Mouse (Mus musculus) embryo, embryonic 11.5 days (tissue): ENCODE measurements around the gene Begain.

Source experiments
- DNase-seq: peaks from one replicate; pipeline ENCODE4 v3.0.0-alpha.2; 2012; ENCODE audit warnings: low read depth, low spot score

Begain gene

GRCm38 (mm10) chr12:109068167-109068653 is at the start of gene Begain:
Begain (minus strand) TSS chr12:109068217.
- DNase-seq: no peak

GRCm38 (mm10) chr12:109115707-109116106 is 47.7 kb upstream of the Begain start:
- DNase-seq: no peak

- DNase-seq: no peak
Observed at GRCm38 (mm10) chr12:109115161-109115560, 47.1 kb upstream of the Begain start.

- no peak for DNase-seq
Observed at GRCm38 (mm10) chr12:109112996-109113592, 45.1 kb upstream of the Begain start.

- no peak for DNase-seq
Observed at GRCm38 (mm10) chr12:109112354-109112995, 44.5 kb upstream of the Begain start.

GRCm38 (mm10) chr12:109108911-109109310 is 40.9 kb upstream of the Begain start:
- DNase-seq: no peak

- DNase-seq: no peak
Observed at GRCm38 (mm10) chr12:109100381-109100780, 32.4 kb upstream of the Begain start.

- DNase-seq: no peak
Observed at GRCm38 (mm10) chr12:109090456-109091130, 22.6 kb upstream of the Begain start.

GRCm38 (mm10) chr12:109090041-109090440 is 22.0 kb upstream of the Begain start:
- DNase-seq: no peak

GRCm38 (mm10) chr12:109086111-109086510 is 18.1 kb upstream of the Begain start:
- DNase-seq: no peak

GRCm38 (mm10) chr12:109085674-109086073 is 17.7 kb upstream of the Begain start:
- no peak for DNase-seq

GRCm38 (mm10) chr12:109085046-109085445 is 17.0 kb upstream of the Begain start:
- DNase-seq: no peak

GRCm38 (mm10) chr12:109083476-109083875 is 15.5 kb upstream of the Begain start:
- no peak for DNase-seq

GRCm38 (mm10) chr12:109077036-109077435 is 9.0 kb upstream of the Begain start:
- no peak for DNase-seq

- no peak for DNase-seq
Observed at GRCm38 (mm10) chr12:109074777-109075285, 6.8 kb upstream of the Begain start.

GRCm38 (mm10) chr12:109074106-109074505 is 6.1 kb upstream of the Begain start:
- no peak for DNase-seq

GRCm38 (mm10) chr12:109071248-109071647 is 3.2 kb upstream of the Begain start:
- no peak for DNase-seq

GRCm38 (mm10) chr12:109069751-109070150 is 1.7 kb upstream of the Begain start:
- DNase-seq: no peak

- DNase-seq: no peak
Observed at GRCm38 (mm10) chr12:109068738-109069137, 721 bp upstream of the Begain start.

GRCm38 (mm10) chr12:109067561-109068135 is 369 bp downstream of the Begain start:
- peak; percentile 41 for DNase-seq

- no peak for DNase-seq
Observed at GRCm38 (mm10) chr12:109058660-109059059, 9.4 kb downstream of the Begain start.

- DNase-seq: no peak
Observed at GRCm38 (mm10) chr12:109057736-109058135, 10.3 kb downstream of the Begain start.
